Mouse (Mus musculus) kidney, embryonic 14.5 days (tissue): Measurements from ENCODE around the gene Rnf215. TPM values are rescaled to one million over a fixed set of nuclear protein-coding genes. Genes with fewer than 3 reads are reported as not detected.
"Not testable (repeated sequence)": the region's sequence is repeated elsewhere in the genome, so short reads cannot be mapped to it uniquely, and the experiment has no call there.

Source experiments
- ATAC-seq: fragments of 200-750 bp; cut with Nextera tagmentation; 2 replicates; pipeline ENCODE4 v1.8.0; 2017; ENCODE audit warnings: moderate number of reproducible peaks, mild to moderate bottlenecking, moderate TSS enrichment, moderate library complexity; ENCODE audit not compliant: low FRiP score, low TSS enrichment
- H3K27ac ChIP-seq: fragments of 300-500 bp; sonication (generic); 2 replicates; pipeline ENCODE4 v1.5.1; 2014; ENCODE audit warnings: low read depth, mild to moderate bottlenecking, low read length, moderate library complexity, mixed read lengths
- H3K27me3 ChIP-seq: fragments of 300-500 bp; sonication (generic); 2 replicates; pipeline ENCODE4 v1.6.1; 2014; ENCODE audit warnings: mild to moderate bottlenecking, low read length; ENCODE audit not compliant: control insufficient read depth, insufficient read depth
- H3K36me3 ChIP-seq: fragments of 300-500 bp; sonication (generic); 2 replicates; pipeline ENCODE4 v1.6.1; 2014; ENCODE audit warnings: low read length, mixed read lengths; ENCODE audit not compliant: control insufficient read depth, insufficient read depth
- H3K4me1 ChIP-seq: fragments of 300-500 bp; sonication (generic); 2 replicates; pipeline ENCODE4 v1.6.1; 2014; ENCODE audit warnings: low read length, mixed read lengths; ENCODE audit not compliant: control insufficient read depth, insufficient read depth
- H3K4me2 ChIP-seq: fragments of 300-500 bp; sonication (generic); replicated peaks from 2 replicates; pipeline ENCODE4 v1.6.1; 2014; ENCODE audit warnings: low read depth, mild to moderate bottlenecking, low read length
- H3K4me3 ChIP-seq: fragments of 300-500 bp; sonication (generic); 2 replicates; pipeline ENCODE4 v1.5.1; 2014; ENCODE audit warnings: mild to moderate bottlenecking, low read length
- H3K9ac ChIP-seq: fragments of 300-500 bp; sonication (generic); 2 replicates; pipeline ENCODE4 v1.6.1; 2014; ENCODE audit warnings: low read depth, mild to moderate bottlenecking, low read length, moderate library complexity
- H3K9me3 ChIP-seq: fragments of 300-500 bp; sonication (generic); 2 replicates; pipeline ENCODE4 v1.6.1; 2016; ENCODE audit warnings: low read length; ENCODE audit not compliant: control insufficient read depth
- WGBS: fragments of 180-500 bp; shearing (Covaris S2); extraction: QIAGEN DNeasy Blood & Tissue Kit; methylation state at CpG from one replicate; pipeline ENCODE4 v1.1.7; 2014; 5-methylcytosine and 5-hydroxymethylcytosine counted together
- polyA plus RNA-seq: library from polyadenylated mRNA; unstranded; fragments of >200 nt; fragmentation: Nextera tagmentation; extraction: Ambion mirVana; gene quantifications from 2 replicates; pipeline ENCODE4 v1.2.1, GENCODE M21; 2014

The Rnf215 gene
- polyA plus RNA-seq, 1 experiment from 2014 or later, result 28.3 TPM

- 25% methylated on average over 10 of the region's 10 CpGs for WGBS
- ATAC-seq, result peak; percentile 44
- Histone ChIP-seq H3K9ac (peak overlapping the region; percentile 76), H3K27me3 (no peaks in the 10 kb centered on the region), H3K4me1 (peaks cover 15% of the 10 kb centered on the region), H3K36me3 (no peaks in the 10 kb centered on the region), H3K4me2 (peak overlapping the region; percentile 81), H3K9me3 (no peaks in the 10 kb centered on the region), H3K4me3 (peak overlapping the region; percentile 65), H3K27ac (peak overlapping the region; percentile 89)
Measured at GRCm38 (mm10) chr11:4097091-4097621, 37.8 kb upstream of the Rnf215 start.

GRCm38 (mm10) chr11:4098120-4098519, 36.9 kb upstream of the Rnf215 start:
- Histone ChIP-seq H3K9ac (no peak overlapping the region), H3K27me3 (no peaks in the 10 kb centered on the region), H3K27ac (no peak overlapping the region), H3K36me3 (no peaks in the 10 kb centered on the region), H3K4me1 (peaks cover 15% of the 10 kb centered on the region), H3K4me3 (no peak overlapping the region), H3K9me3 (no peaks in the 10 kb centered on the region), H3K4me2 (no peak overlapping the region)
- 72% methylated on average over 8 of the region's 8 CpGs for WGBS
- ATAC-seq, result no peak

GRCm38 (mm10) chr11:4098816-4099215, 36.2 kb upstream of the Rnf215 start:
- Histone ChIP-seq H3K4me3 (no peak overlapping the region), H3K9me3 (no peaks in the 10 kb centered on the region), H3K4me2 (no peak overlapping the region), H3K27ac (no peak overlapping the region), H3K4me1 (peaks cover 15% of the 10 kb centered on the region), H3K27me3 (no peaks in the 10 kb centered on the region), H3K36me3 (no peaks in the 10 kb centered on the region), H3K9ac (no peak overlapping the region)
- no peak for ATAC-seq
- 76% methylated on average over 7 of the region's 7 CpGs for whole genome bisulfite sequencing

GRCm38 (mm10) chr11:4099447-4099846, 35.6 kb upstream of the Rnf215 start:
- no peak overlapping the region; the same call in 1 of the 2 replicates for H3K9ac ChIP-seq
- H3K4me3 ChIP-seq, result no peak overlapping the region
- peaks cover 14% of the 10 kb centered on the region for H3K4me1 ChIP-seq
- 79% methylated on average over 3 of the region's 3 CpGs for WGBS
- H3K4me2 ChIP-seq, result no peak overlapping the region
- no peaks in the 10 kb centered on the region for H3K9me3 ChIP-seq
- H3K27ac ChIP-seq, result no peak overlapping the region
- no peak for ATAC-seq
- H3K27me3 ChIP-seq, result no peaks in the 10 kb centered on the region
- no peaks in the 10 kb centered on the region for H3K36me3 ChIP-seq

- WGBS, result 86% methylated on average over 5 of the region's 5 CpGs
- H3K4me3 ChIP-seq, result no peak overlapping the region
Measured at GRCm38 (mm10) chr11:4101851-4102250, 33.2 kb upstream of the Rnf215 start.

GRCm38 (mm10) chr11:4103522-4103921, 31.5 kb upstream of the Rnf215 start:
- no peak overlapping the region for H3K9ac ChIP-seq
- no peaks in the 10 kb centered on the region for H3K36me3 ChIP-seq
- H3K9me3 ChIP-seq, result no peaks in the 10 kb centered on the region
- no peak overlapping the region for H3K4me2 ChIP-seq
- no peaks in the 10 kb centered on the region for H3K27me3 ChIP-seq
- H3K4me3 ChIP-seq, result no peak overlapping the region
- no peak overlapping the region for H3K27ac ChIP-seq
- no peak for ATAC-seq
- WGBS, result 80% methylated on average over 14 of the region's 14 CpGs
- no peaks in the 10 kb centered on the region for H3K4me1 ChIP-seq

More at GRCm38 (mm10) chr11:4101851-4102250, 33.2 kb upstream of the Rnf215 start:
- Histone ChIP-seq H3K4me1 (peaks cover 4% of the 10 kb centered on the region; the same call in 1 of the 2 replicates), H3K27ac (no peak overlapping the region), H3K9me3 (no peaks in the 10 kb centered on the region), H3K9ac (no peak overlapping the region), H3K27me3 (no peaks in the 10 kb centered on the region), H3K4me2 (no peak overlapping the region), H3K36me3 (no peaks in the 10 kb centered on the region)
- ATAC-seq, result no peak

GRCm38 (mm10) chr11:4104989-4105388, 30.0 kb upstream of the Rnf215 start:
- no peak overlapping the region for H3K4me2 ChIP-seq
- H3K27ac ChIP-seq, result no peak overlapping the region
- no peaks in the 10 kb centered on the region for H3K36me3 ChIP-seq
- H3K9ac ChIP-seq, result no peak overlapping the region
- no peaks in the 10 kb centered on the region for H3K4me1 ChIP-seq
- ATAC-seq, result no peak
- H3K4me3 ChIP-seq, result no peak overlapping the region
- H3K9me3 ChIP-seq, result no peaks in the 10 kb centered on the region
- 56% methylated on average over 5 of the region's 5 CpGs for WGBS
- no peaks in the 10 kb centered on the region for H3K27me3 ChIP-seq

GRCm38 (mm10) chr11:4105444-4105843, 29.6 kb upstream of the Rnf215 start:
- no peaks in the 10 kb centered on the region for H3K36me3 ChIP-seq
- 19% methylated on average over 6 of the region's 6 CpGs for WGBS
- H3K9me3 ChIP-seq, result no peaks in the 10 kb centered on the region
- H3K9ac ChIP-seq, result no peak overlapping the region
- no peak overlapping the region for H3K4me2 ChIP-seq
- ATAC-seq, result no peak
- no peaks in the 10 kb centered on the region for H3K27me3 ChIP-seq
- H3K4me1 ChIP-seq, result no peaks in the 10 kb centered on the region
- no peak overlapping the region for H3K27ac ChIP-seq
- no peak overlapping the region for H3K4me3 ChIP-seq

GRCm38 (mm10) chr11:4107901-4108300, 27.1 kb upstream of the Rnf215 start:
- H3K4me1 ChIP-seq, H3K9me3 ChIP-seq, H3K36me3 ChIP-seq, H3K4me2 ChIP-seq, H3K9ac ChIP-seq, H3K27me3 ChIP-seq, ATAC-seq, H3K27ac ChIP-seq, H3K4me3 ChIP-seq: not testable (repeated sequence)
- 97% methylated on average over 6 of the region's 6 CpGs for WGBS
